Mouse (Mus musculus) embryonic facial prominence, embryonic 10.5 days (tissue): ENCODE measurements around the gene Kcnh1. TPM values are rescaled to one million over a fixed set of nuclear protein-coding genes. Genes with fewer than 3 reads are reported as not detected.
A peak's percentile ranks its signal among the peaks of the same experiment; 100 is the strongest.

Source experiments
- DNase-seq: peaks from one replicate; pipeline ENCODE4 v3.0.0-alpha.2; 2017; ENCODE audit warnings: low spot score
- H3K27ac ChIP-seq: fragments of 300-500 bp; sonication (generic); replicated peaks from 2 replicates; pipeline ENCODE4 v1.5.1; 2016; ENCODE audit warnings: mild to moderate bottlenecking
- H3K27me3 ChIP-seq: fragments of 300-500 bp; sonication (generic); replicated peaks from 2 replicates; pipeline ENCODE4 v1.6.1; 2016; ENCODE audit warnings: low read depth, mild to moderate bottlenecking; ENCODE audit not compliant: poor library complexity, severe bottlenecking
- H3K36me3 ChIP-seq: fragments of 300-500 bp; sonication (generic); replicated peaks from 2 replicates; pipeline ENCODE4 v1.6.1; 2016; ENCODE audit warnings: mild to moderate bottlenecking, moderate library complexity
- H3K4me1 ChIP-seq: fragments of 300-500 bp; sonication (generic); 2 replicates; pipeline ENCODE4 v1.6.1; 2016
- H3K4me3 ChIP-seq: fragments of 300-500 bp; sonication (generic); 2 replicates; pipeline ENCODE4 v1.5.1; 2016; ENCODE audit warnings: mild to moderate bottlenecking, moderate library complexity
- H3K9me3 ChIP-seq: fragments of 300-500 bp; sonication (generic); 2 replicates; pipeline ENCODE4 v1.6.1; 2016; ENCODE audit warnings: mild to moderate bottlenecking
- WGBS: fragments of 180-500 bp; shearing (Covaris S2); methylation state at CpG from one replicate; pipeline ENCODE4 v1.1.7; 2016; 5-methylcytosine and 5-hydroxymethylcytosine counted together
- polyA plus RNA-seq: library from polyadenylated mRNA; unstranded; fragments of >200 nt; fragmentation: Nextera tagmentation; extraction: Ambion mirVana; gene quantifications from 2 replicates; pipeline ENCODE4 v1.2.1, GENCODE M21; 2016

Kcnh1 gene
- 0.54 and 0.57 TPM in 2 replicates for polyA plus RNA-seq

GRCm38 (mm10) chr1:192190508-192191321, at the start of gene Kcnh1:
TSS of gene Kcnh1 (plus strand) at chr1:192190774.
- no peaks in the 10 kb centered on the region for H3K36me3 ChIP-seq
- under 1% methylated on average over 73 of the region's 73 CpGs for WGBS
- H3K4me3 ChIP-seq, result peak within 1 kb of the TSS; percentile 65
- H3K27ac ChIP-seq, result 0 out of 2 replicates have a peak within 1 kb of the TSS, but pooled peaks have one; percentile 14
- H3K27me3 ChIP-seq, result peaks cover 60% of the 10 kb centered on the region
- DNase-seq, result peak; percentile 89
- H3K9me3 ChIP-seq, result no peaks in the 10 kb centered on the region
- peaks cover 9% of the 10 kb centered on the region; the same call in 1 of the 2 replicates for H3K4me1 ChIP-seq

DNA sequence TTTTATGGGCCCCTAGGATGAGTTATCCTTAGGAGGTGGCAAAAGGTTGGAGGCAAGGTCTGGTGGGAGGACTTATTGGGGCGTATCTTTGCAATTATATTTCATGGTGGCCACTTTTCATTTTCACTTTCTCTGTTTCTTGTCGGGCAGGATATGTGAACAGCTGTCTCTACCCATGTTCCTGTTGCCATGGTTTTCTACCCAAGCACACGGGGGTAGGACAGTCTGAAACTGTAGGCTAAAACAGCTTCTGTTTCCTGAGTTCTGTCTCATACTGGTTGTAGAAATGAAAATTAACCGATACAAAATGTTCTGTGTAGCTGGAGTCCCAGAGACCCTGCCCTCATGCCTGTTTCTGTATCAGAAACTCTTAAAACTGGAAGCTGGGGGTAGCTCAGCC, 39.4 kb upstream of the Kcnh1 start:
- 92% methylated on average over 4 of the region's 4 CpGs for WGBS

DNA sequence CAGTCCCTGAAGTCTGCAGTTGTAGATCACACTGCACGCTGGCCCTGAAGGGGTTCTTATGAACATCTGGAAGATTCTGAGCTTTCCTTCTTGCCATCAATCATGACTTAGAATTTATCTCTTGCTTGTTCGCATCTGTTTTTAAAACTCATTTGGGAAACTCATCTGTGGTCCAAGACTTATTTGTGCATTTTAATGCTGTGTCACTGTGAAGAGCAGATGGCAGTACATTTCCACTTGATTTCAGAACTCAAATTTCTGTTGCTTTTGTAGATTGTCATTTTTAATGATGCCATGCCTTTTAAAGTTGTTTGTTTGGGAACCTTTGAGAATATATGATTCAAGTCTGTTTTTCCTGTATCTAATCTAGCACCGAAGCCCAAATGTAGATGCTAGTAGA, 19.1 kb upstream of the Kcnh1 start:
- Histone ChIP-seq H3K36me3 (no peaks in the 10 kb centered on the region), H3K27me3 (no peaks in the 10 kb centered on the region), H3K9me3 (no peaks in the 10 kb centered on the region), H3K4me3 (no peak overlapping the region), H3K27ac (no peak overlapping the region), H3K4me1 (no peaks in the 10 kb centered on the region)
- WGBS, result 93% methylated on average over 3 of the region's 3 CpGs
- DNase-seq, result no peak

More for the DNA sequence above, 39.4 kb upstream of the Kcnh1 start:
- Histone ChIP-seq H3K36me3 (no peaks in the 10 kb centered on the region), H3K9me3 (no peaks in the 10 kb centered on the region), H3K4me1 (no peaks in the 10 kb centered on the region), H3K27me3 (no peaks in the 10 kb centered on the region), H3K4me3 (no peak overlapping the region), H3K27ac (no peak overlapping the region)
- no peak for DNase-seq

DNA sequence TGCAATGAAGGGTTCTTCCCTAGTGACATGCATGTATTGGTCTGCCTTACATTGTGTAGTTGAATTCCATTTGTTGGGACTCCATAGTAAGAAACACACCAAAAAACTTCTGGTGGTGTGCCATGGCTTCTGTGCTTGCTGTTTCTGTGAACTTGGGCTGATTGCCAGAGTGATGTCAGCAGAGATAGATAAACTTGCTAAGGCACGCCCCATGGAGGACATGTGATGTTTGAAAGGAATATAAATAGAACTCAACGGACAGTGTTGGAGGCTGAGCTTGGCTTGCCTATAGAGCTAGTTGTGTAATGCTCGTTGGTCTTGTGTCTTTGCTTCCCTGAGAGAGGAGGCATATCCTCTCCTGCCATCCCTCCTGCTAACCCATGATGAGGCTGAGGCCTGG, 10.7 kb upstream of the Kcnh1 start:
- 82% methylated on average over 3 of the region's 3 CpGs for WGBS
- Histone ChIP-seq H3K27me3 (no peaks in the 10 kb centered on the region), H3K9me3 (no peaks in the 10 kb centered on the region), H3K36me3 (no peaks in the 10 kb centered on the region), H3K27ac (no peak overlapping the region), H3K4me3 (no peak overlapping the region), H3K4me1 (no peaks in the 10 kb centered on the region)
- DNase-seq, result no peak

DNA sequence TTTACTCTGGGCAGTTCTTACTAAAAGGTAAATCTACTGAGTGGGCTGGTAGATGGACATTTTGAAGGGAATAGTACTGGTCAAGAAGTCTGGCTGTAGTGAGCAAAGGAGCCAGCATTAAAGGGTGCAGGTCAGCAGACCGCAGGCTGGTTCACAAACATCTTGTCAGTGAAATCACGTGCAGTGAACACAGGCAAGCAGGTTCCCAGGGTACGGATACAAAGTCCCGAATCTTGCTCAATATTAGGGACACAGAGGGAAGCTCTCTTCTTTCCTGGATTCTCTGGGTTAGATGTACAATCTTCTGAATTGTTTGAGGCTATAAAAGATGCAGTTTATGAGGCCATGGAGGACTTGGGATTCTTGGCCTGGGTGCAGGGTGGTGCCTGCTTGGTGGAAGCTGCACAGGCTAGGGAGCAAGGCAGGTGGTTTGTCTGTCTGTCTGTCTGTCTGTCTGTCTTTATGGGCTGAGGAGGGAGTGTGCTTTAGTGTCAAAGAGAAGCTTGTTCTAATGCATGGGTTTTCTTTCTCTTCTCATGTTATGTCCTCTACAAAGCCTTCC, 8.8 kb upstream of the Kcnh1 start:
- Histone ChIP-seq H3K27ac (no peak overlapping the region), H3K27me3 (no peaks in the 10 kb centered on the region), H3K9me3 (no peaks in the 10 kb centered on the region), H3K4me3 (no peak overlapping the region), H3K36me3 (no peaks in the 10 kb centered on the region), H3K4me1 (no peaks in the 10 kb centered on the region)
- WGBS, result 83% methylated on average over 4 of the region's 4 CpGs
- DNase-seq, result no peak

DNA sequence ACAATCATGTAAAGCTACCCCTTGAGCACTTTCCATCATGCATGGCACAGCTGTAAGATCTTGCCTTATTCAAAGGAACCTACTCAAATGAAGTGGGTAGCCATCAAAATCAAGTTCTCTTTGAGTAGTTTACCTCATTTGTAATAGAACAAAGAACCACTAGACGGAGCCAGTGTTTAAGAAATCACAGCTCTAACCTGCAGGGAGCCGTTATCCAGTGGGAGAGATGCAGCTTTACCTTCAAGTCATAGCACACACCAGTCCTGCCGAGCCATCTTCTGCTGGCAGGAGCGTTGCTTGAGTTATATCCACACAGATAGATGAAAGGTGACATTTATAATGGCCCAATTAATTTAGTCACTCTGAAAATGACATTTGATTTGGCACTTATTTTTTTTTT, 1.5 kb upstream of the Kcnh1 start:
- peak; percentile 29 for DNase-seq
- no peak overlapping the region for H3K4me3 ChIP-seq
- peaks cover 9% of the 10 kb centered on the region; the same call in 1 of the 2 replicates for H3K4me1 ChIP-seq
- H3K27ac ChIP-seq, result no peak overlapping the region
- 12% methylated on average over 4 of the region's 4 CpGs for WGBS
- H3K36me3 ChIP-seq, result no peaks in the 10 kb centered on the region
- H3K27me3 ChIP-seq, result peaks cover 60% of the 10 kb centered on the region
- H3K9me3 ChIP-seq, result no peaks in the 10 kb centered on the region

- Histone ChIP-seq H3K4me1 (peaks cover 9% of the 10 kb centered on the region; the same call in 1 of the 2 replicates), H3K27me3 (peaks cover 60% of the 10 kb centered on the region), H3K9me3 (no peaks in the 10 kb centered on the region), H3K36me3 (no peaks in the 10 kb centered on the region), H3K27ac (no peak overlapping the region), H3K4me3 (no peak overlapping the region)
- 80% methylated on average over 11 of the region's 11 CpGs for WGBS
- DNase-seq, result no peak
These were observed 803 bp upstream of the Kcnh1 start for GRCm38 (mm10) chr1:192189771-192190170.

DNA sequence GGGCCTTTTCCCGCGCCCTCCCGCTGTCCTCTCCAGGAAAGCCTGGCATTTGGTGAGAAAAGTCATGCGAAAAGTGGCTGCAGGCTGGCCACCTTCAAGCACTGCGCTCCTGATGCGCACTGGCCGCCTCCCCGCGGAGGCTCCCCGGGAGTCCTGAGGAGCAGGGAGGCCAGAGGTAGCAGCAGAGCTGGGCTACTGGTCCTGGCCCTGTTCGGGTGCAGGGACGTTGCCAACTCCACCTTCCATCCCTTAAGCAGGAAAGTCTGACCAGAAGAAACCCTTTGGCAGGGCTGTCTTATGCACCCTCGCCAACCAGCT, 707 bp downstream of the Kcnh1 start:
- WGBS, result 5% methylated on average over 13 of the region's 13 CpGs
- DNase-seq, result no peak
- H3K27me3 ChIP-seq, result peaks cover 60% of the 10 kb centered on the region

DNA sequence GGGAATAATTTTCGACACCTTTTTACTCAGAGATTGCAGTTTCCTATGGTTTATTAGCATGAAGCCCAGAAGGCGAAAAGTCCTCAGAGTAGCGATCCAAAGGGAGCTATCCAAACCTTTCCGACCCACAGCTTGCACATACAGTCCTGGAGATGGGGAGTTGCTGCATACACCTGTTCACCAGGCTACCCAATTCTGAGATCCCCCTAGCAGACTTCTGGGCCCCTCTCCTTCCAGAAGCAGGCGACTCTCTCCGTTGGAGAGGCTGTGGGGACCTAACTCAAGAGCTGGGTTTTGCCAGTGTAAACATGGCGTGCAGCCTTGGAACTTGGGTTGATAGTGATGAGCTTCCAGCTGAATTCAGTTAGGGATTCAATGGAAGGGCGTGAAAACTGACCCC, 1.3 kb downstream of the Kcnh1 start:
- Histone ChIP-seq H3K4me3 (no peak overlapping the region), H3K36me3 (no peaks in the 10 kb centered on the region), H3K27ac (no peak overlapping the region), H3K27me3 (peaks cover 60% of the 10 kb centered on the region), H3K9me3 (no peaks in the 10 kb centered on the region), H3K4me1 (peaks cover 9% of the 10 kb centered on the region; the same call in 1 of the 2 replicates)
- no peak for DNase-seq
- 57% methylated on average over 8 of the region's 8 CpGs for WGBS

More for the DNA sequence above, 707 bp downstream of the Kcnh1 start:
- H3K9me3 ChIP-seq, result no peaks in the 10 kb centered on the region
- H3K36me3 ChIP-seq, result no peaks in the 10 kb centered on the region
- H3K4me3 ChIP-seq, result peak overlapping the region; percentile 65
- no peak overlapping the region for H3K27ac ChIP-seq
- H3K4me1 ChIP-seq, result peaks cover 9% of the 10 kb centered on the region; the same call in 1 of the 2 replicates

GRCm38 (mm10) chr1:192192710-192193109, 2.1 kb downstream of the Kcnh1 start:
- Histone ChIP-seq H3K4me3 (no peak overlapping the region), H3K4me1 (peaks cover 9% of the 10 kb centered on the region; the same call in 1 of the 2 replicates), H3K9me3 (no peaks in the 10 kb centered on the region), H3K27me3 (peaks cover 59% of the 10 kb centered on the region), H3K36me3 (no peaks in the 10 kb centered on the region), H3K27ac (no peak overlapping the region)
- DNase-seq, result no peak
- WGBS, result 73% methylated on average over 9 of the region's 9 CpGs

DNA sequence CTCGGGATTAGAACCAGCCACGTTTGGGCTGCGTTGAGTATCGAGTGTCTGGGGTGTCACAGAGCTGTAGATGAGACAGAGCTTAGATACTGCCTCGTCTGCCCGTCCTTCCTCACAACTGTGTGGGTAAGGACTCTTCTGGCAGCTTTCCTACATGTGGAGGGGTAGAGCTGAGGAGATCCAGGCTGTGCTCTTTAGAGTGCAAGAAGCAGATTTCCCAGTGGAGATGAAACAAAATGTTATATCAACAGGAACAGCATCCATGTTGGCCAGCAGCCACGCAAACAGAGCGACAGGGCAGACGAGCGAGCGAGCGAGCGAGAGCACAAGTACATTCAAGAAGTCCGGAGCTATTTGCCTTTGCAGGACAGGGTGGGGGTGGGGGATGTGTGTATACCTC, 3.1 kb downstream of the Kcnh1 start:
- WGBS, result 86% methylated on average over 14 of the region's 14 CpGs
- no peaks in the 10 kb centered on the region for H3K36me3 ChIP-seq
- H3K9me3 ChIP-seq, result no peaks in the 10 kb centered on the region

GRCm38 (mm10) chr1:192197495-192197894, 6.9 kb downstream of the Kcnh1 start:
- Histone ChIP-seq H3K27me3 (peaks cover 14% of the 10 kb centered on the region), H3K4me1 (no peaks in the 10 kb centered on the region), H3K27ac (no peak overlapping the region), H3K36me3 (no peaks in the 10 kb centered on the region), H3K9me3 (no peaks in the 10 kb centered on the region), H3K4me3 (no peak overlapping the region)
- 59% methylated on average over 10 of the region's 10 CpGs for WGBS
- no peak for DNase-seq

More for the DNA sequence above, 3.1 kb downstream of the Kcnh1 start:
- no peak overlapping the region for H3K4me3 ChIP-seq
- H3K4me1 ChIP-seq, result peaks cover 9% of the 10 kb centered on the region; the same call in 1 of the 2 replicates
- DNase-seq, result no peak
- H3K27ac ChIP-seq, result no peak overlapping the region
- H3K27me3 ChIP-seq, result peaks cover 49% of the 10 kb centered on the region

DNA sequence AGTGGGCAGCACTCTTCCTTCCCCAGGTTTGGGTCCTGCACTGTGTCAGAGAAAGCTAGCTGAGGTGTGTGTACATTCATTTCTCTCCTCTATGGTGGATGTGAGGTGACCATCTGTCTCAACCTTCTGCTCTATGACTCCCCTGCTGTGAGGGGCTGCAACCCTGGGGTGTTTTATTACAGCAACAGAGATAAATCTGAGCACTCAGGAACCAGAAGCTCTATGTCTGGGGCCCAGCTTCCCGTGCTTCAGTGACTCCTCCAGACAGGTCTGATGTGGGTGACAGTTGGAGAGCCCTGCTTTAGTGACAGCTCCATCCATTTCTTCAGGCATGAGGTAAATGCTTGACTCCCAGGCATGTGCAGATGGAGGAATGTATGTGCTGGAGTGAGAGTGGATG, 12.4 kb downstream of the Kcnh1 start:
- Histone ChIP-seq H3K27ac (no peak overlapping the region), H3K4me3 (no peak overlapping the region), H3K4me1 (peaks cover 5% of the 10 kb centered on the region; the same call in 1 of the 2 replicates), H3K9me3 (no peaks in the 10 kb centered on the region), H3K36me3 (no peaks in the 10 kb centered on the region), H3K27me3 (no peaks in the 10 kb centered on the region)
- no peak for DNase-seq
- WGBS, result 55% methylated on average over 1 of the region's 1 CpGs
